Mouse (Mus musculus): ENCODE data around the gene Calr4.

- TF ChIP-seq CTCF (IDR thresholded peaks at IDR 0.05; ENCODE audit: low read depth) = no peak
- TF ChIP-seq EP300 (IDR thresholded peaks at IDR 0.05; ENCODE audit: low read depth) = no peak
Observed at GRCm38 (mm10) chr4:109281161-109281560, 46.9 kb downstream of the Calr4 start.

Data from liver, postnatal 0 days (tissue).